Comparison of ENCODE assay signal across 8 mouse cellular contexts in the genomic region with DNA sequence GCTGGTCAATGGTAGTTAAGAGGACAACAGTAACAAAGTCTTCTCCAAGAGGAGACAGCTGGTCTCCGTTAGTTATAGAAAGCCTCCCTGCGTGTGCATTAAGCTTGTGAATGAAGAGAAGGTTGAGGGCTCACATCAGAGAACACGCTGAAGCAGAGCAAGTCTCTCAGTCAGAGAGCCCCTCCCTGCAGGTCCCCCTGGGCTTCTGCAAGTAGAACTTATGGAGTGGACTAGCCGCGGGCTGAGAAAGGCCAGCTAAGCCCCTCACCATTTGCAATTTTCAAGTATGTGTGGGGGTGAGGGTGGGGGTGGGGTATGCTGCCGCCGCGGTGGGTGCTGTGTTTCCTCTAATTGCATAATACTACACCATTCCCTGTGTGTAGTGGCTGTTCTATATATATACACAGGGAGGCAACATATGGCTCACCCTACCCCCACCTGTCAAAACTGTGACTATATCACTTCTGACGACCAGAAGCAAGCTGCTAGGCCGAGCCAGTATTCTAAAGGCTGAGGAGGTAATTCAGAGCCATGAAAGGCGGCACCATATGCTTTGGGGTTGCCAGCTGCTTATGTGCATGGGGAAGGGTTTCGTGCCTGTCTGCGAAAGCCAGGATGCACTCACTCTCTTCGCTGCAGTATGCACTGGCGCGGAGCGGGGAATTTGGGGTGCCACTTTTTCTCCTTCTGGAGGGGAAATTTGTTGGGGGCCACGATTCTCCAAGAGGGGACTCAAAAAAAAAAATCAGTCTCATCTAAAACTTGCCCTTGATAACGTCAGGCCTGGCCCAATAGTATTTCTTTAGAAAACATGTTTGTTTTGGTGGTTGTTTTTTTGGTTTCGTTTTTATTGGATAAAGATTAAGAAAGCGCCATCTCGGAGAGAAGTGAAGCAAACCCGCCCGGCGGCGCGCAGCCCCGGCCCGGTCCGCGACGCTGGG. TPM values are rescaled to one million over a fixed set of nuclear protein-coding genes. Genes with fewer than 3 reads are reported as not detected.
DNase-seq lines count a peak whose midpoint lies in the region; ATAC-seq and TF ChIP-seq lines count a peak whose summit lies in the region.

No protein-coding gene starts in this region.

- 10% methylated on average over 32 of the region's 32 CpGs for WGBS in heart, embryonic 10.5 days
- WGBS in forebrain, postnatal 0 days, result 10% methylated on average over 32 of the region's 32 CpGs
- 16% methylated on average over 32 of the region's 32 CpGs for WGBS in midbrain, embryonic 11.5 days
- WGBS in stomach, postnatal 0 days, result 12% methylated on average over 32 of the region's 32 CpGs

- peak overlapping the region; percentile 61 for H3K9ac ChIP-seq in forebrain, postnatal 0 days
- peak overlapping the region; percentile 54 for H3K9ac ChIP-seq in midbrain, embryonic 11.5 days (ENCODE audit: low read length)
- H3K9ac ChIP-seq in stomach, postnatal 0 days (ENCODE audit: low read length), result 0 out of 2 replicates have a peak overlapping the region, but pooled peaks have one; percentile 41

- H3K27me3 ChIP-seq in heart, embryonic 10.5 days (ENCODE audit: insufficient read depth, poor library complexity, severe bottlenecking), result peaks cover 84% of the 10 kb centered on the region
- peaks cover 3% of the 10 kb centered on the region for H3K27me3 ChIP-seq in forebrain, postnatal 0 days (ENCODE audit: insufficient read depth, low read length)
- peaks cover 30% of the 10 kb centered on the region for H3K27me3 ChIP-seq in midbrain, embryonic 11.5 days (ENCODE audit: control insufficient read depth, insufficient read depth, low read length)
- peaks cover 8% of the 10 kb centered on the region; the same call in 1 of the 2 replicates for H3K27me3 ChIP-seq in stomach, postnatal 0 days (ENCODE audit: control insufficient read depth, insufficient read depth, low read length)

- intact Hi-C loops in heart, postnatal 36 days (cut with DNase I), result no loop called here

- no peaks in the 10 kb centered on the region for H3K9me3 ChIP-seq in heart, embryonic 10.5 days
- H3K9me3 ChIP-seq in forebrain, postnatal 0 days (ENCODE audit: low read length), result no peaks in the 10 kb centered on the region
- H3K9me3 ChIP-seq in midbrain, embryonic 11.5 days (ENCODE audit: control insufficient read depth, low read length), result 0 out of 2 replicates have a peak, but pooled peaks cover 2% of the 10 kb centered on the region
- no peaks in the 10 kb centered on the region for H3K9me3 ChIP-seq in stomach, postnatal 0 days (ENCODE audit: control insufficient read depth, low read length)

- no peak for TF ChIP-seq EP300 in stomach, postnatal 0 days (optimal IDR thresholded peaks at IDR 0.05)

- DNase-seq in heart, embryonic 10.5 days (ENCODE audit: low spot score), result no peak
- DNase-seq in heart, postnatal 36 days, result no peak
- peak; percentile 81 for DNase-seq in cerebellum, adult 11-12 months
- DNase-seq in forebrain, postnatal 0 days, result peak; percentile 88
- DNase-seq in layer of hippocampus, postnatal 10 days (ENCODE audit: low spot score in 2 of 2), result peak; percentile 42 to 55
- peak; percentile 93 for DNase-seq in midbrain, embryonic 11.5 days (ENCODE audit: low spot score, missing footprints)
- no peak for DNase-seq in stomach, postnatal 0 days (ENCODE audit: low spot score)
- DNase-seq in spleen, adult 12 weeks (ENCODE audit: low spot score), result no peak

- peak; percentile 85 for ATAC-seq in forebrain, postnatal 0 days
- peak; percentile 63 for ATAC-seq in midbrain, embryonic 11.5 days (ENCODE audit: low FRiP score)
- no peak for ATAC-seq in stomach, postnatal 0 days (ENCODE audit: low FRiP score, low TSS enrichment)

- no peaks in the 10 kb centered on the region for H3K36me3 ChIP-seq in heart, embryonic 10.5 days
- H3K36me3 ChIP-seq in forebrain, postnatal 0 days (ENCODE audit: insufficient read depth), result no peaks in the 10 kb centered on the region
- no peaks in the 10 kb centered on the region for H3K36me3 ChIP-seq in midbrain, embryonic 11.5 days (ENCODE audit: control insufficient read depth, insufficient read depth, low read length)
- no peaks in the 10 kb centered on the region for H3K36me3 ChIP-seq in stomach, postnatal 0 days (ENCODE audit: control insufficient read depth, insufficient read depth, low read length)

- peak overlapping the region; percentile 52; the same call in 1 of the 2 replicates for H3K27ac ChIP-seq in heart, embryonic 10.5 days
- H3K27ac ChIP-seq in forebrain, postnatal 0 days (ENCODE audit: low read depth, low read length), result peak overlapping the region; percentile 62
- no peak overlapping the region; the same call in 1 of the 2 replicates for H3K27ac ChIP-seq in midbrain, embryonic 11.5 days (ENCODE audit: low read depth, low read length)
- no peak overlapping the region for H3K27ac ChIP-seq in stomach, postnatal 0 days (replicated peaks)

- peak overlapping the region; percentile 71 for H3K4me3 ChIP-seq in heart, embryonic 10.5 days
- peak overlapping the region; percentile 48 for H3K4me3 ChIP-seq in forebrain, postnatal 0 days (ENCODE audit: low read depth, low read length)
- peak overlapping the region; percentile 48 for H3K4me3 ChIP-seq in midbrain, embryonic 11.5 days (ENCODE audit: low read depth, low read length)
- H3K4me3 ChIP-seq in stomach, postnatal 0 days (ENCODE audit: low read depth, low read length), result peak overlapping the region; percentile 62

- TF ChIP-seq CTCF in forebrain, postnatal 0 days (IDR thresholded peaks at IDR 0.05; ENCODE audit: low read depth), result no peak
- no peak for TF ChIP-seq CTCF in stomach, postnatal 0 days (IDR thresholded peaks at IDR 0.05; ENCODE audit: low read depth)

- H3K4me1 ChIP-seq in heart, embryonic 10.5 days, result peaks cover 16% of the 10 kb centered on the region
- 0 out of 2 replicates have a peak, but pooled peaks cover 4% of the 10 kb centered on the region for H3K4me1 ChIP-seq in forebrain, postnatal 0 days (ENCODE audit: insufficient read depth)
- H3K4me1 ChIP-seq in midbrain, embryonic 11.5 days (ENCODE audit: control insufficient read depth, insufficient read depth, low read length), result peaks cover 10% of the 10 kb centered on the region
- peaks cover 3% of the 10 kb centered on the region; the same call in 1 of the 2 replicates for H3K4me1 ChIP-seq in stomach, postnatal 0 days (replicated peaks; ENCODE audit: control insufficient read depth, insufficient read depth)

- peak overlapping the region; percentile 99 for H3K4me2 ChIP-seq in forebrain, postnatal 0 days (ENCODE audit: low read depth)
- peak overlapping the region; percentile 87 for H3K4me2 ChIP-seq in midbrain, embryonic 11.5 days
- H3K4me2 ChIP-seq in stomach, postnatal 0 days (replicated peaks; ENCODE audit: low read depth), result peak overlapping the region; percentile 99

RNA-seq across cellular contexts. Expression of a gene that starts 52.5 kb away (rescaled TPM):
- polyA plus RNA-seq in heart, embryonic 10.5 days (2016; fragmentation: Nextera tagmentation; extraction: Ambion mirVana), result 0.06 TPM in 1 of 2 replicates, not detected in the other
- not detected for total RNA-seq in heart, postnatal 36 days (2021)
- 6.9 and 7.9 TPM in 2 replicates for total RNA-seq in forebrain, postnatal 0 days (2014; rRNA removed)
- polyA plus RNA-seq in forebrain, postnatal 0 days (2015; fragmentation: Nextera tagmentation; extraction: Ambion mirVana), result 3.3 and 4.5 TPM in 2 replicates
- 10 to 100 TPM; 21.0 to 23.1 TPM for total RNA-seq in layer of hippocampus, postnatal 10 days (2021)
- polyA plus RNA-seq in midbrain, embryonic 11.5 days (2014; fragmentation: Nextera tagmentation; extraction: Ambion mirVana), result 0.12 and 0.26 TPM in 2 replicates
- polyA plus RNA-seq in stomach, postnatal 0 days (2015; fragmentation: Nextera tagmentation; extraction: Ambion mirVana), result 0.10 and 0.15 TPM in 2 replicates

Comparison
In these comparisons a context has a peak if more than half of its experiments do, and no peak if none do; other contexts are left out.
1. DNase-seq: peak in cerebellum, adult 11-12 months (single experiment), forebrain, postnatal 0 days (single experiment), layer of hippocampus, postnatal 10 days (2 of 2) and midbrain, embryonic 11.5 days (single experiment); none in heart, embryonic 10.5 days (single experiment), heart, postnatal 36 days (0 of 2), stomach, postnatal 0 days (single experiment) and spleen, adult 12 weeks (single experiment).
2. H3K27ac ChIP-seq: peak in heart, embryonic 10.5 days (single experiment) and forebrain, postnatal 0 days (single experiment); none in midbrain, embryonic 11.5 days (single experiment) and stomach, postnatal 0 days (single experiment).
3. Peak in every context shown above with its lines, with median percentiles within 50 percentile points of each other: H3K4me3 ChIP-seq, H3K4me2 ChIP-seq and H3K9ac ChIP-seq.